Mouse (Mus musculus) brown adipose tissue, adult 24 weeks (tissue): Measurements from ENCODE around the gene Ccnb1ip1. TPM values are rescaled to one million over a fixed set of nuclear protein-coding genes. Genes with fewer than 3 reads are reported as not detected.
A peak's percentile ranks its signal among the peaks of the same experiment; 100 is the strongest.
"Not testable (repeated sequence)": the region's sequence is repeated elsewhere in the genome, so short reads cannot be mapped to it uniquely, and the experiment has no call there.

Experiments
- H3K27ac ChIP-seq: fragments of 200-500 bp; replicated peaks from 2 replicates; pipeline ENCODE4 v1.5.1; 2012; ENCODE audit warnings: low read depth, mild to moderate bottlenecking, low read length
- H3K4me1 ChIP-seq: fragments of 200-500 bp; 2 replicates; pipeline ENCODE4 v1.6.1; 2012; ENCODE audit warnings: low read length, mixed read lengths; ENCODE audit not compliant: control insufficient read depth, insufficient read depth, insufficient read length
- H3K4me3 ChIP-seq: fragments of 200-500 bp; 2 replicates; pipeline ENCODE4 v1.5.1; 2012; ENCODE audit warnings: low read depth, mild to moderate bottlenecking, low read length, moderate library complexity; ENCODE audit not compliant: insufficient read depth
- polyA plus RNA-seq: library from polyadenylated mRNA; stranded (reverse); fragments of >200 nt; gene quantifications from 2 replicates; pipeline ENCODE4 v1.2.4, GENCODE M21; 2012; ENCODE audit not compliant: missing spikeins, insufficient read depth, insufficient read length

The Ccnb1ip1 gene
- polyA plus RNA-seq, result not detected in 2 replicates

DNA sequence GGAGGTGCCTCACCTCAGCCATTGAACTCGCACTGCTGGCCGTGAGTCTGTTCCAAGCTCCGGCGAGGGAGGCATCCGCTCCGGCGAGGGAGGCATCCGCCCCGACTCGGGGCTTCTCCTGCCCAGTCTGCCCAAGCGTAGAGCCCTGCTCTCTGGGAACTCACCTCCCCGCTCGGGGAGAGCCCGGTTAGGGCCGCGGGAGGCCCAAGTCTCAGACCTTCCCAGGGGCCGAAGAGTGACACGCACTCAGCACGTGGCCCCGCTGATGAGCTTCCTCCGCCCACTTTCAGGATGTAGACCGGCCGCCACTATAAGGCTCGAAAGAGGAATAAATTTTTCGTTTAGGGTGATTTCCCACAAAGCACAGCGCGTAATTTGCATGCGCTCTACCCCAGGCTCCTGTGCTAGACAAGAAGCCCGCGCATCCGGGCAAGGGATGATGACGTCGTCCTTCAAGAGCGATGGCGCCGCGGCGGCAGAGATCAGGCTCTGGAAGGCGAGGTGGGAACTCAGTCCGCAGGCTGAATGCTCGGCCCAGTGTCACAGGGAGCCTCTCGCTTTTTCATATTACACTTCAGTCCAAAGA lies at the start of gene Ccnb1ip1, which contains the start of gene Parp2:
Ccnb1ip1 (minus strand) TSS at position 246 of the 586 bp plus-strand sequence.
Parp2 (plus strand) TSS at position 355 of the 586 bp plus-strand sequence.
- Histone ChIP-seq H3K4me1 (no peaks in the 10 kb centered on the region), H3K4me3 (peak within 1 kb of the TSS; percentile 74), H3K27ac (peak within 1 kb of the TSS; percentile 65)

DNA sequence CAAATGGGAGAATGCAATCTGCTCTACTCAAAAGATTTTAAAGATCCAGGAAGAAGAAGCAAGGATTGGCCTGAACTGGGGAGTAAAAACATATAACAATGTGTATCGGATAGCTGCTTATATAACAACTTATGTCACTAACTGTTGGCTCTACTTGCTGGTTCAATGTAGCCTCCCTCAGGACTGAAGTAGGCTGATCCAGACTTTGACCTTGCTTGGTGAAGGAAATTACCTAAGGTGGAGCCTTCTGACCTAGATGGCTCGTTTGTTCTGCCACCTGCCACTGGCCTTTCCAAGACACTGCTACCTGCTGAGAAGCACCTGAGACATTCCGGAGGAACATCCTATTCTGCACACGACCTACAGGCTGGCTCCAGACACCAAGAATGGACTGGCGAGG lies 48.3 kb upstream of the Ccnb1ip1 start:
- Histone ChIP-seq H3K4me3 (no peak overlapping the region), H3K4me1 (peaks cover 5% of the 10 kb centered on the region; the same call in 1 of the 2 replicates), H3K27ac (no peak overlapping the region)

DNA sequence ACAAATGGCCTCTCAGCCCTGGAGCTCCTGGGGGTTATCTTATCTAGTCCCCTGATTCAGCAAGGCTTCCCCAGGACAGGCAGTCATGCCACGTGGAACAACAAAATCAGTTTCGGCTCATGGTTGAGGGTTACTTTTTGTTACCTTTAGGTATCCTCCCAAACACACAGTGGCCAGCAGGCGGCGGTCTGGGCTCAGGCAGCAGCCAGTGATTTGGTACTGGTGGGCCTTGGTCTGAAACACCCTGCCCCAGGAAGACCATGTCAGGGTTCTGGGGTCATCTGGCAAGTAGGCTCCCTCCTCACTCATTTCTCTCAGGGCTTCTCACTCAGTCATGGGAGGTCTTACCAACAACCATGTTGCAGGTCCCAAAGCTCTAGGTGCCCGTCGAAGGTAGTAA lies 29.7 kb upstream of the Ccnb1ip1 start:
- Histone ChIP-seq H3K27ac (no peak overlapping the region), H3K4me3 (no peak overlapping the region)

DNA sequence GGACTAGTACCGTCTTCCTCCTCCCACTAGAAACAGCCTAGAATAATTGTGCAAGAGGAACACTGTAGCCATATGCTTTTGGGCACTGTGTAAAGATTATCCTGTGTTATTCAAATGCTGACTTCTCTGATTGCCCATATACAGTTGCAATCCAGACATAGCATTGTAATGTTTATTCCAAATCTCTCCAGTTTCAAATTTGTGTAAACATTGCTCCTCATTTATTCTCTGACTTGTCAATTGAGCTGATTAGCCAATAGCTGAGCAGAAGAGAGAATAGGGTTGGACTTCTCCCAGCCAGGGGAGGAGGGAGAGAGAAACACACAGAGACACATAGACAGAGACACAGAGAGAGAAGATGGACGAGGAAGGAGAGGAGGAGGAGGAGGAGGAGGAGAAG lies 26.9 kb upstream of the Ccnb1ip1 start:
- peak overlapping the region; percentile 9 for H3K27ac ChIP-seq
- no peak overlapping the region for H3K4me3 ChIP-seq
- H3K4me1 ChIP-seq, result no peaks in the 10 kb centered on the region

More for the DNA sequence above, 29.7 kb upstream of the Ccnb1ip1 start:
- no peaks in the 10 kb centered on the region for H3K4me1 ChIP-seq

DNA sequence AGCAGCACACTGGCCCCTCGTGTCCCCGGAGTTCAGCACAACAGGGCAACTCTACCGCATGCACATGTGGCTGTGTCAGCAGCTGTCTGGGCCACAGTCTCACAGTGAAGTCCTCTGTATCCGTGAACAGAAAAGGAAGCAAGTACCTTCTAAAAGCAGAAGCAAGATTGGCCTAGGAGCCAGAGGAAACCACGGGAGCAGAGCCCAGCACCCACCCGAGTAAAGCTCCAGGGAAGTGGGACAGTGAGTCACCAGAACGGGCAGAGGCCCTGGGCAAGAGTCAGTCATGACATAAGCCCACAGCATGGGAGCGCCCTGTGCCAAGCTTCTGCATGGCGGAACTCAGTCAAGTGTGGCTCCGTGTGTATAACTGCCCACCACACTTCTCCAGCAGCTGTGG lies 26.4 kb upstream of the Ccnb1ip1 start:
- Histone ChIP-seq H3K27ac (peak overlapping the region; percentile 9), H3K4me3 (no peak overlapping the region), H3K4me1 (no peaks in the 10 kb centered on the region)

DNA sequence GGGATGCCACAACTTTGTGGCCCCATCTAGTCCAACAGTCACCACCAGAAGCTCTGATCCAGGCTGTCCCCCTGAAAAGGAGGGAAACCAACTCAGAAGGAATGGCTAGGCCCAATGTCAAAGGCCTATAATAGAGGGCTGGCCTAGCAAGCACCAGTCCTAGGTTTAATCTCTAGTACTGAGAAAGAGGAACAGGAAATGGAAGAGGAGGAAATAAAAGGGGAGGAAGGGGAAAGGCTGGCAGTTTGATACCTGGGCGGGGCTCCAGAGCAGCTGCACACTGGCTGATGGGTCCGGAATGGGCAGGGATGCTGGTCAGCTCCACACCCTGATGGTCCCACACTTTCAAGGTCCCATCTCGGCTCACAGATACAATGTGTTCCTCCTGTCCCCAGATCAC lies 22.3 kb upstream of the Ccnb1ip1 start:
- Histone ChIP-seq H3K27ac (no peak overlapping the region; the same call in 1 of the 2 replicates), H3K4me3 (peak overlapping the region; percentile 19), H3K4me1 (no peaks in the 10 kb centered on the region)

DNA sequence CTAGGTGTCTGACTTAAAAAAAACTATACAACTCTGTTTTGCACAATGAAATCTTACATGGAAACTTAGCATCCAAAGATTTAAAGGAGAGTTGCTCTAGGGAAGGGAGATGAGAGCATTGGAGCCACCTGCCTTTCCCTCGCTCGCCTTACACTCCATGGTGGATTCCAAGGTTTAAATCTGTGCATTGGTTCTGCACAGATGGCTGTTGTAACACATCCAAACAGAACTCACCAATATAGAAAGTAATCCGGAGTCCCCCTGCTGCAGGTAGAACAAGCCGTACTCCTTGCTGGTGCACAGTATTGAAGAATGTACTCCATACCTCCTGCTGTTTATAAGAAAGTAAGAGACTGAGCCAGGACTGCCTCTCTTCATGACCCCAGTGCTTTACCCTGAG lies 19.0 kb upstream of the Ccnb1ip1 start:
- H3K27ac ChIP-seq, result no peak overlapping the region
- H3K4me1 ChIP-seq, result no peaks in the 10 kb centered on the region
- no peak overlapping the region for H3K4me3 ChIP-seq

DNA sequence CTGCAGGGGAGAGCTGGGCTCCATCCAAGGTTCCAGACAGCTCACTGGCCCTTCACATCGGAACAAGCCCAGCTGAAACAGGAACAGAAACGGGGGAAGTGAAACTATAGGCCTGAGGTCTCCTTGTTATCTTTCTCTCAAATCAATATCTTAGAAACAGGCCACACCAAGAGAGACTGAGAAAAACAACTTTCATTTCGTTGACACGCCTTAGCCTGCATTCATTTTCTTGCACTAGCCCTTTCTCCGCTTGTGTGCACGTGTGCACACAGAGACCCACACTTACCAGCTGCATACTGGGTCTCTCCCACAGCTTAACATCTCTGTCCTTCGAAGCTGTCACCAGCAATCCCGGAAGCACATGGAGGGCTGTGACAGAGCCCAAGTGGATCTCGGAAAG lies 16.7 kb upstream of the Ccnb1ip1 start:
- no peaks in the 10 kb centered on the region for H3K4me1 ChIP-seq
- no peak overlapping the region for H3K4me3 ChIP-seq
- H3K27ac ChIP-seq, result peak overlapping the region; percentile 72

DNA sequence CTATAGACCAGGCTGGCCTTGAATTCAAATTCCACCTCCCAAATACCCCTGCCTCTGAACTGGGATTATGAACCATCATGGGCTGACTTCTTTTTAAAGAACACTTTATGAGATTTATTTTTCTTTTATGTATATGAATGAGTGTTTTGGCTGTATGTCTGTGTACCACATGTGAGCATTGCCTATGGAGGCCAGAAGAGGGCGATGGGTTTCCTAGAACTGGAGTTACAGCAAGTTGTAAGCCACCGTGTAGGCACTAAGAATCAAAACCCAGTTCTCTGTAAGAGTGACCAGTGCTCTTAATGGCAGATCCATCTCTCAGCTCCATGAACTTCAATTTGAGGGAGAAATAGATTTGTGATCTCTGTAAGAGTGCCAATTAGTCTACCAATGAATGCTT lies 15.7 kb upstream of the Ccnb1ip1 start:
- Histone ChIP-seq H3K4me3 (no peak overlapping the region), H3K4me1 (no peaks in the 10 kb centered on the region), H3K27ac (no peak overlapping the region)

DNA sequence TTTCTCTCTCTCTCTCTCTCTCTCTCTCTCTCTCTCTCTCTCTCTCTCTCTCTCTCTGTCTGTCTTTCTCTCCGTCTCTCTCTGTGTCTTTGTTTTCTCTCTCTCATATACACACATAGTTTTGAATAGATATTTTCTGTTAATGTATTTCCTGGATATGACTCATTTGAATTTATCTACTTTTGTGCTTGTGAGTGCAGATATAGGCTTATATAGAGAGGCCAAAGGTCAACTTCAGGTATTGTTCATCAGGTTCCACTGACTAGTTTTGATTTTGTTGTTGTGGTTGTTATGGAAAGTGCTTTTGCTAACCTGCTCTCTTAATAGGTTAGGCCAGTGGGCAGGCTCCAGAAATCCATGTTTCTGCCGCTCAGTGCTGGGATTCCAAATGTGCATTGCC lies 5.5 kb upstream of the Ccnb1ip1 start:
- Histone ChIP-seq H3K27ac (no peak overlapping the region), H3K4me3 (no peak overlapping the region), H3K4me1 (no peaks in the 10 kb centered on the region)

DNA sequence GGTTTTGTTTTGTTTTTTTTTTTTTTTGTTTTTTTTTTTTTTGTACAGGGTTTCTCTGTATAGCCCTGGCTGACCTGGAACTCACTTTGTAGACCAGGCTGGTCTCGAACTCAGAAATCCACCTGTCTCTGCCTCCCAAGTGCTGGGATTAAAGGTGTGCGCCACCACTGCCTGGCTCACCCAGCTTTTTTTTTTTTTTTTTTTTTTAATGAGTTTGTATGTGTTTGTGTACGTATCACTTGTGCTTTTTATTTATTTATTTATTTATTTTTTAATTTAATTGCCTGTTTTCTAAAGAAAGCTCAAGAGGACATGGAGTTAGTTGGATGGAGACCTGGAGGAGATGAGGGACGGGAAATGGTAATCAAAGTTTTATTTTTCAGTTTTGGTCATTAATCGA lies 1.1 kb downstream of the Ccnb1ip1 start:
- not testable (repeated sequence) for H3K4me1 ChIP-seq, H3K27ac ChIP-seq, H3K4me3 ChIP-seq

DNA sequence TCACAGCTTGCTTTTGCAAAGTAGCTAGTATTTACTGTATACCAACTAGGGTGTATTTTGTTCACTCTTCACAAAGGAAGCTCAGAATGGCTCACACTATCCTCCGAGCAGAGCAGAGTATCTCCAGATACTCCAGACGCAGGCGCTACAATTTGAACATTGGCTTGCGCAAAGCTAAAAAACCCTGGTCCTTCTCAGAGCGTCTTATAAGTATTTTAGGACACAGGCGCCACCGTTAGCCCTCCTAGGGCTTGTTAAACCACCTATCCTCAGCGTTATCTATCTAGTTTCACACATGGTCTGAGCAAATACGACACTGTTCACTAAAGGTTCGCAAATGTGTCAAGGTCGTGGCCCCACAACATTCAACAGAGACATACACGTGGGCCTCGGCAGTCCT lies 2.8 kb downstream of the Ccnb1ip1 start:
- Histone ChIP-seq H3K4me1 (no peaks in the 10 kb centered on the region), H3K27ac (no peak overlapping the region), H3K4me3 (no peak overlapping the region)

DNA sequence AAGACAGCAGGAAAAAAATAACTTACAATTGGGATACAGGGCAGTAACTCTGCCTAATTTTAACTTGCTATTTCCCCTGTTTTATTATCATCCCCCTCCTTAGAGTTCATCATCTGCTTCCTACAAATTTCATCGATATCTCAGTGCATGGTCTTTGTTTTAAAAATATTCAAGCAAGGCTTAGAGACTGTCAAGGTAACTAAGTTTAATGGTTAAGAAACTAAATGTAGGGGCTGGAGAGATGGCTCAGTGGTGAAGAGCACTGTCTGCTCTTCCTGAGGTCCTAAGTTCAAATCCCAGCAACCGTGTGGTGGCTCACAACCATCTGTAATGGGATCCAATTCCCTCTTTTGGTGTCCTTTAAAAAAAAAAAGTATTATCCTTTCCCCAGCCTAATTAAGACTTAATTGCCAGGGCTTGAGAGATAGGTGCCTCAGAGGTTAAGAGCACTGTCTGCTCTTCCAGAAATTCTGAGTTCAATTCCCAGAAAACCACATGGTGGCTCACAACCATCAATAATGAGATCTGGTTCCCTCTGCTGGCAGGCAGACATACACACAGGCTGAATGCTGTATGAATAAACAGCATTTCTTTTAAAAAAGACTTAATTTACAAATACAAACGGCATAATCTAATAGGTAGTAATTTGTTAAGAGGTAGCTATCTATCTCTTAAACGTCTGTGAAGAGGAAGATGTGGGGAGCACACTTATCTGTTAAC lies 4.5 kb downstream of the Ccnb1ip1 start:
- H3K4me1 ChIP-seq, result no peaks in the 10 kb centered on the region
- no peak overlapping the region for H3K27ac ChIP-seq
- no peak overlapping the region for H3K4me3 ChIP-seq

DNA sequence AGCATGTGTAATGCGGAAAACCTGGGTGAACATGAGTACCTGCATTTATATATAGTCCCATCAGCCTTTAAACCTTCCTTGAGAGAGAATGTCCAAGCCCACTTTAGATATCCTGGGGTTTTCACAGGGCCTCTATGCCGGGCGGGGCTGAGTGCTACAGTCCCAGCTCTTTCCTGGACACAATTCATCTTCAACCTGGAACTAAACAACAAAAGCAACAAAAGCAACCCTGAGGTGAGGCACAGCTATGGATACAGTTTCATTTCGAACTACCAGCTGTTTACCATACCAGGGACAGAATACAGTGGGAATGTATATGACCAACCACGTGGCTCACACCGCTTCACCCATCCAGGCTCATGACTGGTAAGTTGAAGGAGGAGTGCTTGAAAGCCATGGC lies 5.1 kb downstream of the Ccnb1ip1 start:
- no peaks in the 10 kb centered on the region for H3K4me1 ChIP-seq

DNA sequence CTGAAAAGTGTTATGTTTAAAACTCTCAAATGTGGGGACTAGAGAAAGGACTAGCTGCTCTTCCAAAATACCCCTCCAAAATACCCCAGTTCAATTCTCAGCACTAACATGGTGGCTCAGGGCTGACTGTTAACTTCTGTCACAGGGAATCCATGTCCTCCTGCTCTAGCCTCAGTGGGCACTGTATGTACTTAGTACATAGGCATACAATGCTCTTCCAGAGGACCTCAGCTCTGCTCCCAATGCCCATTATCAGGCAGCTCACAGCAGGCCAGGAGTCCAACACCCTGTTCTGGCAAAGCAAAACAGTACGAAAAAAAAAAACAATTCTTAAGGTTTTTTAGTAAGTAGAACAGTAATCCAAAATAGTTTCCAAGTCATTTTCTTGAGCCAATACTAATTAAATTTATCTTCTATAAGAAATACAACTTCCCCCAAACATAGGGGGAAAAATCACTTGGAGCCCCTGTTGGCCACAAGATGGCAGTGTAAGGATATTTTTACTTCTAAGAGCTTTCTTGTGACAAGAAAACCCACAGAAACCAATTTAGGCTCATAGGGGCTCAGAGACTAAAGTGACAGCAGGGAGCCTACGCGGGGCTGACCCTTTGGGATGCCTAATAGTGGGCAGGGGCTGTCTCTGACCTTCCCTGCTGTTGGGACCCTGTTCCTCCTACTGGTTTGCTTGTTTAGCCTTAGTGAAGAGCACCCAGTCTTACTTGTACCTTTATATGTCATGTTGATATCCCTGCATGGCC lies 7.9 kb downstream of the Ccnb1ip1 start:
- H3K4me1 ChIP-seq, result no peaks in the 10 kb centered on the region
- no peak overlapping the region for H3K4me3 ChIP-seq
- no peak overlapping the region for H3K27ac ChIP-seq

More for the DNA sequence above, 5.1 kb downstream of the Ccnb1ip1 start:
- H3K27ac ChIP-seq, result no peak overlapping the region
- H3K4me3 ChIP-seq, result no peak overlapping the region
